Mouse (Mus musculus) layer of hippocampus, postnatal 25 days (tissue): ENCODE measurements around the gene Hmx2. TPM values are rescaled to one million over a fixed set of nuclear protein-coding genes. Genes with fewer than 3 reads are reported as not detected.

Experiments used
- DNase-seq, 2 experiments: peaks; one replicate each; pipeline ENCODE4 v3.0.0; 2022; ENCODE audit warnings: mixed read lengths in 2 of 2, low spot score in 1 of 2; ENCODE audit errors: extremely low spot score in 1 of 2
- total RNA-seq, 2 experiments: library from RNA; stranded (reverse); gene quantifications; 2 replicates each; pipeline ENCODE4 v1.2.3; 2021

Hmx2 gene
- total RNA-seq: not detected

- no peak for DNase-seq
These were observed at the start of gene Hmx2 for GRCm38 (mm10) chr7:131548473-131548872. Gene Hmx2 (plus strand): TSS chr7:131548773.

- no peak for DNase-seq
These were observed 44.8 kb upstream of the Hmx2 start for GRCm38 (mm10) chr7:131503739-131504138.

- DNase-seq: peak; percentile 58 to 88
These were observed 8.6 kb upstream of the Hmx2 start for GRCm38 (mm10) chr7:131539979-131540378.

GRCm38 (mm10) chr7:131541184-131542114 lies 7.1 kb upstream of the Hmx2 start:
- DNase-seq: no peak

- no peak for DNase-seq
These were observed 6.3 kb upstream of the Hmx2 start, which contains the start of gene Hmx3 for GRCm38 (mm10) chr7:131542115-131542871. Gene Hmx3 (plus strand): TSS chr7:131542867.

GRCm38 (mm10) chr7:131542872-131543622 lies 5.5 kb upstream of the Hmx2 start:
- no peak for DNase-seq

GRCm38 (mm10) chr7:131543623-131544481 lies 4.7 kb upstream of the Hmx2 start:
- no peak for DNase-seq

GRCm38 (mm10) chr7:131544871-131545270 lies 3.7 kb upstream of the Hmx2 start:
- DNase-seq: no peak

- no peak for DNase-seq
These were observed 2.7 kb upstream of the Hmx2 start for GRCm38 (mm10) chr7:131545701-131546385.

- no peak for DNase-seq
These were observed 2.1 kb upstream of the Hmx2 start for GRCm38 (mm10) chr7:131546423-131546822.

- no peak for DNase-seq
These were observed 1.1 kb upstream of the Hmx2 start for GRCm38 (mm10) chr7:131547481-131547880.

- DNase-seq: no peak
These were observed 2.9 kb downstream of the Hmx2 start for GRCm38 (mm10) chr7:131551471-131551870.

- no peak for DNase-seq
These were observed 3.6 kb downstream of the Hmx2 start for GRCm38 (mm10) chr7:131551931-131552741.

GRCm38 (mm10) chr7:131552781-131553180 lies 4.2 kb downstream of the Hmx2 start:
- no peak for DNase-seq

GRCm38 (mm10) chr7:131553771-131554175 lies 5.2 kb downstream of the Hmx2 start:
- no peak for DNase-seq

- DNase-seq: no peak
These were observed 6.0 kb downstream of the Hmx2 start for GRCm38 (mm10) chr7:131554341-131555180.

GRCm38 (mm10) chr7:131555301-131556081 lies 6.9 kb downstream of the Hmx2 start:
- no peak for DNase-seq
